Mouse (Mus musculus): ENCODE measurements around the gene Lsm11. TPM values are rescaled to one million over a fixed set of nuclear protein-coding genes. Genes with fewer than 3 reads are reported as not detected.

Gene Lsm11
- total and polyA plus RNA-seq, 3 experiments = 8.9 to 13.1 (median 11.0) TPM

DNA sequence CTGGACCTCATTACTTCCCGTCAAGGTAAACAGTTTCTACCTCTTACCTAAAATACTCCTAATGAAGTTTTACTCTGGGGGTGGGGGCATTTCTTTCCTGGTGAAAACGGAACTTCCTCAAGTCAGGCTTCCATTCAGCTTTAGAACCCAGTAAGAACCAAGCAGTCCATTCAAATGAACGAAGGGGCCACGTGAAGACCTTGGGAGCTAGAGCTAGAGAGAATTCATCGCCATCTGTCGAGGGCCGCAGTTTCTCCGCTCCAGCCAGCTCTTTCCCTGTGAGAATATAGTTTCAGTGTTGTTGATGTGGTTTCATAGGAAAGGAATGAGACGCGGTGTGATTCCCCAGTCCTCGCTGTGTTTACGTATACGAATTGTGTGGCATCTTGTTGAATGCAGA lies 47.4 kb upstream of the Lsm11 start:
- Histone ChIP-seq H3K4me2 (ENCODE audit: insufficient read depth, low read depth, poor library complexity, severe bottlenecking) (no peak overlapping the region), H3K27me3 (replicated peaks) (peaks cover 2% of the 10 kb centered on the region), H3K9ac (ENCODE audit: insufficient read depth, low read depth) (no peak overlapping the region), H3K79me2 (replicated peaks; ENCODE audit: control insufficient read depth, extremely low read depth, insufficient read depth, poor library complexity, severe bottlenecking) (no peaks in the 10 kb centered on the region), H3K27ac (ENCODE audit: insufficient read depth, low read depth) (no peak overlapping the region), H3K4me1 (ENCODE audit: control insufficient read depth in 1 of 2, insufficient read depth in 2 of 2) (no peaks in the 10 kb centered on the region), H3K4me3 (replicated peaks in 1 of 3; ENCODE audit: low read depth in 2 of 3, low read length in 2 of 3, poor library complexity in 1 of 3) (no peak overlapping the region), H3K9me3 (replicated peaks; ENCODE audit: low read length) (no peaks in the 10 kb centered on the region), H3K36me3 (replicated peaks in 1 of 2; ENCODE audit: control insufficient read depth in 1 of 2, insufficient read depth in 1 of 2, low read length in 1 of 2) (no peaks in the 10 kb centered on the region)
- in situ Hi-C loops (cut with MboI; ENCODE audit: low pct_ligation_motif_present, low pct_unique_long_range_greater_than_20kb, low sequenced_read_pairs) (no loop called here), dilution Hi-C loops (cut with MboI; ENCODE audit: extremely low pct_ligation_motif_present, extremely low pct_unique_long_range_greater_than_20kb, low sequenced_read_pairs) (no loop called here)
- no peak for DNase-seq (ENCODE audit: extremely low read depth)
- TF ChIP-seq POLR2A (IDR thresholded peaks at IDR 0.05; ENCODE audit: low read depth, low read length) = no peak
- TF ChIP-seq CHD2 (IDR thresholded peaks at IDR 0.05; ENCODE audit: low read length) = no peak
- no peak for TF ChIP-seq ETS1 (conservative IDR thresholded peaks at IDR 0.05; ENCODE audit: low read depth, low read length)
- no peak for TF ChIP-seq ZC3H11A (IDR thresholded peaks at IDR 0.05; ENCODE audit: low read depth, low read length)
- no peak for TF ChIP-seq MAZ (IDR thresholded peaks at IDR 0.05; ENCODE audit: low read depth, low read length)

DNA sequence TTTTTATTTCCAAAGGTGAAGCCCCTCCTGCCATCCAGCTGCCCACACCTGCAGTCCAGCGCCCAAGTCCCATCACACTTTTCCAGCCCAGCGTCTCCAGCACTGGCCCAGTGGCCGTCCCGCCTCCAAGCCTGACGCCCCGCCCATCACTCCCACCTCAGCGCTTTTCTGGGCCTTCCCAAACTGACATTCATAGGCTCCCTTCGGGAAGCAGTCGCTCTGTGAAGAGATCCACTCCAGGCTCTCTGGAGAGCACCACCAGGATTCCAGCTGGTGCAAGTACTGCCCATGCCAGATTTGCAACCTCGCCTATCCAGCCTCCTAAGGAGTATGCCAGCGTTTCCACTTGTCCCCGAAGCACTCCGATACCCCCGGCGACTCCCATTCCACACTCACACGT lies 46.9 kb upstream of the Lsm11 start:
- Histone ChIP-seq H3K27ac (ENCODE audit: insufficient read depth, low read depth) (no peak overlapping the region), H3K36me3 (replicated peaks in 1 of 2; ENCODE audit: control insufficient read depth in 1 of 2, insufficient read depth in 1 of 2, low read length in 1 of 2) (no peaks in the 10 kb centered on the region), H3K9me3 (replicated peaks; ENCODE audit: low read length) (no peaks in the 10 kb centered on the region), H3K4me1 (ENCODE audit: control insufficient read depth in 1 of 2, insufficient read depth in 2 of 2) (no peaks in the 10 kb centered on the region), H3K4me2 (ENCODE audit: insufficient read depth, low read depth, poor library complexity, severe bottlenecking) (no peak overlapping the region), H3K27me3 (replicated peaks) (peaks cover 2% of the 10 kb centered on the region), H3K9ac (ENCODE audit: insufficient read depth, low read depth) (no peak overlapping the region), H3K79me2 (replicated peaks; ENCODE audit: control insufficient read depth, extremely low read depth, insufficient read depth, poor library complexity, severe bottlenecking) (no peaks in the 10 kb centered on the region), H3K4me3 (replicated peaks in 1 of 3; ENCODE audit: low read depth in 2 of 3, low read length in 2 of 3, poor library complexity in 1 of 3) (no peak overlapping the region)
- no peak for DNase-seq (ENCODE audit: extremely low read depth)
- TF ChIP-seq NRF1 (IDR thresholded peaks at IDR 0.05; ENCODE audit: low read depth, low read length) (no peak), NELFE (IDR thresholded peaks at IDR 0.05; ENCODE audit: low read depth, low read length) (no peak), IRF4 (IDR thresholded peaks at IDR 0.05; ENCODE audit: low read depth, low read length) (no peak), ZKSCAN1 (IDR thresholded peaks at IDR 0.05; ENCODE audit: borderline replicate concordance, low read depth, low read length) (no peak), MYC (IDR thresholded peaks at IDR 0.05; ENCODE audit: low read depth, low read length) (no peak), HCFC1 (IDR thresholded peaks at IDR 0.05; ENCODE audit: low read depth, low read length) (no peak), PAX5 (IDR thresholded peaks at IDR 0.05; ENCODE audit: low read length) (no peak), MAFK (IDR thresholded peaks at IDR 0.05; ENCODE audit: insufficient replicate concordance, low read length) (no peak), MAZ (IDR thresholded peaks at IDR 0.05; ENCODE audit: low read depth, low read length) (no peak), ETS1 (conservative IDR thresholded peaks at IDR 0.05; ENCODE audit: low read depth, low read length) (no peak), KAT2A (IDR thresholded peaks at IDR 0.05; ENCODE audit: insufficient replicate concordance, low read length) (no peak)
- in situ Hi-C loops (cut with MboI; ENCODE audit: low pct_ligation_motif_present, low pct_unique_long_range_greater_than_20kb, low sequenced_read_pairs) (no loop called here), dilution Hi-C loops (cut with MboI; ENCODE audit: extremely low pct_ligation_motif_present, extremely low pct_unique_long_range_greater_than_20kb, low sequenced_read_pairs) (no loop called here)

DNA sequence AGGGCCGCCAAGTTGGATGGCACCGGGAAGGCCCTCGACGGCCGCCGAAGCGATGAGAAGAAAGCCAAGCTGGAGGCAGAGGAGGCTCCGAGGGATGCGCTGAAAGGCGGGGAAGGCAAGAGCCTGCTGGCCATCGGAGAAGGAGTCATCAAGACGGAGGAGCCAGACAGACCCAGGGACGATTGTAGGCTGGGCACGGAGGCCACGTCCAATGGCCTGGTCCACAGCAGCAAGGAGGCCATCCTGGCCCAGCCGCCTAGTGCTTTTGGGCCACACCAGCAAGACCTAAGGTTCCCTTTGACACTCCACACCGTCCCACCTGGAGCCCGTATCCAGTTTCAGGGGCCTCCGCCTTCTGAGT lies 36.1 kb upstream of the Lsm11 start:
- no peak overlapping the region for H3K27ac ChIP-seq (ENCODE audit: insufficient read depth, low read depth)
- H3K36me3 ChIP-seq (replicated peaks in 1 of 2; ENCODE audit: control insufficient read depth in 1 of 2, insufficient read depth in 1 of 2, low read length in 1 of 2) = no peaks in the 10 kb centered on the region
- no peaks in the 10 kb centered on the region for H3K27me3 ChIP-seq (replicated peaks)
- H3K79me2 ChIP-seq (replicated peaks; ENCODE audit: control insufficient read depth, extremely low read depth, insufficient read depth, poor library complexity, severe bottlenecking) = no peaks in the 10 kb centered on the region
- no peak overlapping the region for H3K4me3 ChIP-seq (replicated peaks in 1 of 3; ENCODE audit: low read depth in 2 of 3, low read length in 2 of 3, poor library complexity in 1 of 3)
- no peak overlapping the region for H3K4me2 ChIP-seq (ENCODE audit: insufficient read depth, low read depth, poor library complexity, severe bottlenecking)
- H3K9ac ChIP-seq (ENCODE audit: insufficient read depth, low read depth) = no peak overlapping the region
- peaks cover 11% of the 10 kb centered on the region for H3K9me3 ChIP-seq (replicated peaks; ENCODE audit: low read length)
- dilution Hi-C loops (cut with MboI; ENCODE audit: extremely low pct_ligation_motif_present, extremely low pct_unique_long_range_greater_than_20kb, low sequenced_read_pairs) = no loop called here
- in situ Hi-C loops (cut with MboI; ENCODE audit: low pct_ligation_motif_present, low pct_unique_long_range_greater_than_20kb, low sequenced_read_pairs) = no loop called here
- no peak for DNase-seq (ENCODE audit: extremely low read depth)
- TF ChIP-seq POLR2A (IDR thresholded peaks at IDR 0.05; ENCODE audit: low read depth, low read length) = no peak
- no peak for TF ChIP-seq MAX (IDR thresholded peaks at IDR 0.05; ENCODE audit: low read length)
- TF ChIP-seq MAZ (IDR thresholded peaks at IDR 0.05; ENCODE audit: low read depth, low read length) = no peak
- TF ChIP-seq MEF2A (IDR thresholded peaks at IDR 0.05; ENCODE audit: borderline replicate concordance, low read depth, low read length) = no peak
- no peaks in the 10 kb centered on the region for H3K4me1 ChIP-seq (ENCODE audit: control insufficient read depth in 1 of 2, insufficient read depth in 2 of 2)

All from CH12.LX (cell line).